Mouse (Mus musculus): ENCODE data around the gene Pip5k1b. TPM values are rescaled to one million over a fixed set of nuclear protein-coding genes. Genes with fewer than 3 reads are reported as not detected.

Pip5k1b gene
- polyA plus RNA-seq, 1 experiment from 2014 or later = 2.4 TPM

DNA sequence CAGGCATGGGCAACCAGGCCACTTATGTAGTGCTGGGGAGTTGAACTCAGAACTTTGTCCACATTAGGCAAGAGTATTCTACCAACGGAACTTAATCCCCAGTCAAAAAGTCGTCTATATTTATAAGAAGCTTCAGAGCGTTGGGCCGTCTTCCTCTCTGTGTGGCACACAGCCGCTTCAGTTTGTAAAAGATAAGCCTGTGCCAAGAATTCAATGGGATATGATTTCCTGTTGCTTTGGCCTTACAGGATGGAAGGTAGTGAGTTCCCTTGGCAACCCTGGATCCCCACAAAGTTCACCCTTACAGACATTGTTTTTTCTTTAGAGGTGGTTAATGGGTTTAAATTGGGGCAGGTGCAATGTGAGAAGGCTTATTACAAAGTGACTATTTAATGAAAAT lies 297.3 kb downstream of the Pip5k1b start:
- WGBS = 85% methylated on average over 5 of the region's 5 CpGs
- Histone ChIP-seq H3K27me3 (ENCODE audit: low read depth, poor library complexity, severe bottlenecking) (no peaks in the 10 kb centered on the region), H3K9me3 (replicated peaks) (no peaks in the 10 kb centered on the region), H3K4me1 (peaks cover 11% of the 10 kb centered on the region), H3K4me3 (no peak overlapping the region), H3K27ac (replicated peaks) (no peak overlapping the region), H3K36me3 (peaks cover 29% of the 10 kb centered on the region)
- no peak for DNase-seq (ENCODE audit: low spot score)

GRCm38 (mm10) chr19:24257962-24258361 lies 297.7 kb downstream of the Pip5k1b start:
- no peak for DNase-seq (ENCODE audit: low spot score)
- H3K4me3 ChIP-seq = no peak overlapping the region
- peaks cover 27% of the 10 kb centered on the region for H3K36me3 ChIP-seq
- 95% methylated on average over 6 of the region's 6 CpGs for WGBS
- no peak overlapping the region for H3K27ac ChIP-seq (replicated peaks)
- H3K4me1 ChIP-seq = peaks cover 11% of the 10 kb centered on the region
- no peaks in the 10 kb centered on the region for H3K27me3 ChIP-seq (ENCODE audit: low read depth, poor library complexity, severe bottlenecking)
- no peaks in the 10 kb centered on the region for H3K9me3 ChIP-seq (replicated peaks)

- DNase-seq (ENCODE audit: low spot score) = no peak
- Histone ChIP-seq H3K27me3 (ENCODE audit: low read depth, poor library complexity, severe bottlenecking) (no peaks in the 10 kb centered on the region), H3K9me3 (replicated peaks) (no peaks in the 10 kb centered on the region), H3K36me3 (no peaks in the 10 kb centered on the region), H3K4me1 (peaks cover 14% of the 10 kb centered on the region), H3K4me3 (no peak overlapping the region), H3K27ac (replicated peaks) (no peak overlapping the region)
- 36% methylated on average over 9 of the region's 9 CpGs for WGBS
These were observed 301.9 kb downstream of the Pip5k1b start for GRCm38 (mm10) chr19:24253657-24254260.

GRCm38 (mm10) chr19:24251869-24252268 lies 303.8 kb downstream of the Pip5k1b start:
- H3K27ac ChIP-seq (replicated peaks) = no peak overlapping the region; the same call in 1 of the 2 replicates
- H3K27me3 ChIP-seq (ENCODE audit: low read depth, poor library complexity, severe bottlenecking) = no peaks in the 10 kb centered on the region
- no peak overlapping the region for H3K4me3 ChIP-seq
- DNase-seq (ENCODE audit: low spot score) = no peak
- peaks cover 14% of the 10 kb centered on the region for H3K4me1 ChIP-seq
- WGBS = 25% methylated on average over 6 of the region's 6 CpGs
- H3K9me3 ChIP-seq (replicated peaks) = no peaks in the 10 kb centered on the region
- H3K36me3 ChIP-seq = no peaks in the 10 kb centered on the region

Other genes with a start within 250 kb of the Pip5k1b start
- 48.6 and 49.8 TPM in 2 replicates for gene Fam122a, start 78.5 kb downstream of the Pip5k1b start, polyA plus RNA-seq (2016; fragmentation: Nextera tagmentation; extraction: Ambion mirVana)
- 0.29 and 0.44 TPM in 2 replicates for gene Tmem252, start 118.1 kb upstream of the Pip5k1b start, polyA plus RNA-seq (2016; fragmentation: Nextera tagmentation; extraction: Ambion mirVana)